Mouse (Mus musculus) myocyte (in vitro differentiated cells): ENCODE data around the gene Nmu.

Experiments
- CEBPB ChIP-seq: IDR thresholded peaks from 2 replicates; pipeline ENCODE4 v1.6.1; 2011; ENCODE audit warnings: mild to moderate bottlenecking, moderate library complexity; ENCODE audit not compliant: poor library complexity, insufficient read depth, severe bottlenecking
- E2F4 ChIP-seq: IDR thresholded peaks from one replicate; pipeline ENCODE4 v1.6.1; 2011; ENCODE audit warnings: mild to moderate bottlenecking, control low read depth, moderate library complexity; ENCODE audit not compliant: insufficient read depth
- MAX ChIP-seq: IDR thresholded peaks from one replicate; pipeline ENCODE4 v1.6.1; 2011; ENCODE audit warnings: low read depth, mild to moderate bottlenecking, control low read depth
- MYOD1 ChIP-seq, 3 experiments: IDR thresholded peaks; one replicate each; pipeline ENCODE4 v1.6.1; 2011; ENCODE audit warnings: control low read depth in 2 of 3, low read depth in 2 of 3, mild to moderate bottlenecking in 2 of 3, moderate library complexity in 1 of 3; ENCODE audit not compliant: insufficient read length in 2 of 3, control insufficient read depth in 1 of 3
- MYOG ChIP-seq, 3 experiments: IDR thresholded peaks; one replicate each; pipeline ENCODE4 v1.6.1; 2011; ENCODE audit warnings: control low read depth in 2 of 3, low read depth in 2 of 3, mild to moderate bottlenecking in 2 of 3; ENCODE audit not compliant: insufficient read length in 2 of 3, control insufficient read depth in 1 of 3, insufficient read depth in 1 of 3
- POLR2A ChIP-seq: IDR thresholded peaks from one replicate; pipeline ENCODE4 v1.6.1; 2011; ENCODE audit warnings: low read depth, mild to moderate bottlenecking, control low read depth, moderate library complexity; ENCODE audit not compliant: insufficient read length
- POLR2AphosphoS2 ChIP-seq: IDR thresholded peaks from one replicate; pipeline ENCODE4 v1.6.1; 2011; ENCODE audit warnings: low read depth, control low read depth; ENCODE audit not compliant: insufficient read length
- REST ChIP-seq: IDR thresholded peaks from one replicate; pipeline ENCODE4 v1.6.1; 2011; ENCODE audit warnings: mild to moderate bottlenecking, control low read depth, moderate library complexity; ENCODE audit not compliant: insufficient read depth, insufficient read length
- TCF12 ChIP-seq: IDR thresholded peaks from one replicate; pipeline ENCODE4 v1.6.1; 2011; ENCODE audit warnings: mild to moderate bottlenecking, control low read depth; ENCODE audit not compliant: poor library complexity, insufficient read depth, severe bottlenecking
- TCF3 ChIP-seq: IDR thresholded peaks from one replicate; pipeline ENCODE4 v1.6.1; 2011; ENCODE audit warnings: low read depth, control low read depth; ENCODE audit not compliant: insufficient read length
- USF1 ChIP-seq: IDR thresholded peaks from one replicate; pipeline ENCODE4 v1.6.1; 2011; ENCODE audit warnings: low read depth, mild to moderate bottlenecking, control low read depth, moderate library complexity

- TF ChIP-seq USF1 (no peak), REST (no peak), TCF12 (no peak), POLR2A (peak; percentile 39), E2F4 (no peak), MAX (no peak), MYOD1 (IDR thresholded peaks at IDR 0.05; ENCODE audit: control insufficient read depth in 1 of 3, insufficient read length in 2 of 3, low read depth in 2 of 3) (no peak), MYOG (IDR thresholded peaks at IDR 0.05; ENCODE audit: control insufficient read depth in 1 of 3, insufficient read depth in 1 of 3, insufficient read length in 2 of 3, low read depth in 2 of 3) (no peak), POLR2AphosphoS2 (no peak), CEBPB (no peak), TCF3 (no peak)
These were observed 59.7 kb downstream of the Nmu start for GRCm38 (mm10) chr5:76303745-76304451.
